Mouse (Mus musculus): ENCODE measurements at regions not wholly inside any gene's neighbourhood (a gene's known extent, or its start where the extent isn't known, plus 50 kb on each side); places are given as distances from the start of the nearest gene placed in this dataset.

DNA sequence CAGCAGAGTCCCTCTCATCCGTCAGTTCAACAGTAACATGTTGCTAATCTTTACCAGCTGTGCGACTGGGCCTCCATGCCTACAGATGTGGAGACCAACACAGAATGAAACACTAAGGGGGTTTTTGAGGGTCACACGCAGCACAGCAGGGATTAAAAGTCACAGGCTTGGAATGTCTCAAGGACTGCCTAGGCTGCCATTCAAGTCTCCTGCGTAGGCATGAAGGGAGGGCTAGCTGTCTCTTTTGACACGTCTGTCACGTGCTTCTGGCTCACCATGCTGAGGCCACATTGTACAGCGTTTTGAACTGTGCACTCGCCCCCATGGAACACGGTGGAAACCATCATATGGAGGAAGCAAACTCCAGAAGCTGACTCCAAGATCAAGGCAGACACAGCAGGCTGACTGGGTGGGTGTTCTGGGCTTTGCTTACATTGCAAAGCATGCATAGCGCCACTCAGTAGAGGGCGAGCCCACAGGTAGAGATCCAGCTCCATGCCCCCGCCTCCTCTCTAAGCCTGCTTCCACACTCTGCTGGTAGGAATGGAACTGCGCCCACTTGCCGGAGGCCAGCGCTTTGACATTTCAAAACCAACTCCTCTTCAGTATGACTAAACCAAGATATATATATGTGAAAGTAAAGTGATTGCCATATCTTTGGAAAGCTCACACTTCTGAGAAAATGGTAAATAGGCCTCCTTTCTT lies 103.0 kb downstream of the Zbtb18 start:
- Histone ChIP-seq H3K27ac (ENCODE audit: control insufficient read depth, insufficient read depth, low read length) (no peak overlapping the region), H3K4me3 (ENCODE audit: control insufficient read depth, insufficient read depth, low read length) (no peak overlapping the region), H3K36me3 (ENCODE audit: control insufficient read depth, insufficient read depth, low read length) (no peaks in the 10 kb centered on the region), H3K27me3 (ENCODE audit: control insufficient read depth, insufficient read depth, low read length) (no peaks in the 10 kb centered on the region), H3K4me1 (replicated peaks; ENCODE audit: control insufficient read depth, insufficient read depth, low read length) (no peaks in the 10 kb centered on the region)
- WGBS = 98% methylated on average over 15 of the region's 15 CpGs
- DNase-seq = no peak
- no peak for TF ChIP-seq POLR2A (IDR thresholded peaks at IDR 0.05; ENCODE audit: control insufficient read depth, extremely low read depth, insufficient read depth, low read length, poor library complexity)
- TF ChIP-seq CTCF (IDR thresholded peaks at IDR 0.05; ENCODE audit: borderline replicate concordance, control insufficient read depth, extremely low read depth, insufficient read depth, low read length, poor library complexity) = no peak

- 98% methylated on average over 6 of the region's 6 CpGs for WGBS
Observed at GRCm38 (mm10) chr1:177547716-177548115, 105.6 kb downstream of the Zbtb18 start.

DNA sequence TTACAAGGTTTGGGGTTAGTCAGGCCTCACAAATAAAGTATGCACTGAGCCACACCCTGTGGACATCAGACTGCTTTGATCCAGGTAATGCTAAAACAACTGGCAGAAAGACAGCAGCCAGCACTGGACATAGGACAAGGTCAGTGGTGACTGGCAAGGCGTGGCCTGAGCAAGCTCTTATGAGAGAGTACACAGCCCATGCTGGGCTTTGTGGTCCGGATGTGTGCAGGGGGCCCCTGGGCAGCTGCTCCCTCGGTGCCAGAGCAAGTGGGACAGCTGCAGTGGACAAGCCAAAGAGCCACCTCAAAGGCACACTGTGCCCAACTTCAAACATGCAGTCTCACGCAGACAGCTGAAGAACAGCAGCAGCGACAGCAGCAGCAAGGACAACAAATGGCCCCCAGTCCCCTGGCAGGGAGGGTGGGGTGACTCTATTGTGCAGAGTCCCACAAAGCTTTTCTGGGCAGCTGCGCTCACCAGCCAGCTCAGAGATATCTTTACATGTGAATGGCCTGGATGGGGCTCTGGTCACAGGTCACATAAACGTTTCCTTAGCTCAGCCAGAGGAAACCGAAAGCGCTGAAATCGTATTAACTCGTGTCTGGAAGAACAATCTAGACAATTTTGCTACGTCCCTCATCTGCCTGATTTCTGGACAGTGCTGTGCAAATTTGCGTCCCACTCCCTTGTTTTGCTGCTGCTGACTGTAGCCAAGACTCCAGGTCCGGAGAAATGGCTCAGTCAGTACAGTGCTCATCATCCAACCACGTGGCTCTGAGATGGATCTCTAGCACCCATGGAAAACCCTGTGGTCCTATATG lies 113.5 kb downstream of the Zbtb18 start:
- H3K4me3 ChIP-seq (ENCODE audit: control insufficient read depth, insufficient read depth, low read length) = peak overlapping the region; percentile 3; the same call in 1 of the 2 replicates
- no peak overlapping the region for H3K27ac ChIP-seq (ENCODE audit: control insufficient read depth, insufficient read depth, low read length)
- WGBS = 47% methylated on average over 15 of the region's 15 CpGs
- H3K4me1 ChIP-seq (replicated peaks; ENCODE audit: control insufficient read depth, insufficient read depth, low read length) = peaks cover 10% of the 10 kb centered on the region
- TF ChIP-seq POLR2A (IDR thresholded peaks at IDR 0.05; ENCODE audit: control insufficient read depth, extremely low read depth, insufficient read depth, low read length, poor library complexity) (no peak), CTCF (IDR thresholded peaks at IDR 0.05; ENCODE audit: borderline replicate concordance, control insufficient read depth, extremely low read depth, insufficient read depth, low read length, poor library complexity) (no peak)
- DNase-seq = no peak
- no peaks in the 10 kb centered on the region for H3K36me3 ChIP-seq (ENCODE audit: control insufficient read depth, insufficient read depth, low read length)
- no peaks in the 10 kb centered on the region for H3K27me3 ChIP-seq (ENCODE audit: control insufficient read depth, insufficient read depth, low read length)

More at GRCm38 (mm10) chr1:177547716-177548115, 105.6 kb downstream of the Zbtb18 start:
- H3K4me1 ChIP-seq (replicated peaks; ENCODE audit: control insufficient read depth, insufficient read depth, low read length) = no peaks in the 10 kb centered on the region
- no peak for DNase-seq
- H3K4me3 ChIP-seq (ENCODE audit: control insufficient read depth, insufficient read depth, low read length) = no peak overlapping the region
- no peak for TF ChIP-seq CTCF (IDR thresholded peaks at IDR 0.05; ENCODE audit: borderline replicate concordance, control insufficient read depth, extremely low read depth, insufficient read depth, low read length, poor library complexity)
- TF ChIP-seq POLR2A (IDR thresholded peaks at IDR 0.05; ENCODE audit: control insufficient read depth, extremely low read depth, insufficient read depth, low read length, poor library complexity) = no peak
- no peak overlapping the region for H3K27ac ChIP-seq (ENCODE audit: control insufficient read depth, insufficient read depth, low read length)
- no peaks in the 10 kb centered on the region for H3K36me3 ChIP-seq (ENCODE audit: control insufficient read depth, insufficient read depth, low read length)
- no peaks in the 10 kb centered on the region for H3K27me3 ChIP-seq (ENCODE audit: control insufficient read depth, insufficient read depth, low read length)

DNA sequence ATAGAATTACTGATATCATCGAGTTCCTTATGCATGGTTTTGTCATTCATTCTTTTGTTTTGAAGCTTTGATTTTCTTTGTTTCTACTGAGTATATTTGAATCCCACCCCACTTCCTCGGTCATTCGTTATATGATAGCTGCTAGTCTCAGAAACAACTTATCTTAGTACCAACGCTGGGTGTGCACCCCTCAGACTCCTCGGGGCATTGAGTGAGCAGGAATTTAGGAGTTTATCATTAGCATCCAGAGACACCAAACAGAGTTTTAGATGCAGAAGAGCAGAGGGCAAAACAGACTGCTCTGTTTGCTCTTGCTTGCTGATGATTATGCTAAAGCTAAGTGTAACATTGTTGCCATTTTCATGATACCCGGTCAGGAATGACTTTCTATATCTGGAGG lies 115.3 kb downstream of the Zbtb18 start:
- H3K27me3 ChIP-seq (ENCODE audit: control insufficient read depth, insufficient read depth, low read length) = no peaks in the 10 kb centered on the region
- peaks cover 10% of the 10 kb centered on the region for H3K4me1 ChIP-seq (replicated peaks; ENCODE audit: control insufficient read depth, insufficient read depth, low read length)
- no peak for TF ChIP-seq CTCF (IDR thresholded peaks at IDR 0.05; ENCODE audit: borderline replicate concordance, control insufficient read depth, extremely low read depth, insufficient read depth, low read length, poor library complexity)
- no peak for TF ChIP-seq POLR2A (IDR thresholded peaks at IDR 0.05; ENCODE audit: control insufficient read depth, extremely low read depth, insufficient read depth, low read length, poor library complexity)
- H3K36me3 ChIP-seq (ENCODE audit: control insufficient read depth, insufficient read depth, low read length) = no peaks in the 10 kb centered on the region
- 93% methylated on average over 6 of the region's 6 CpGs for WGBS
- no peak overlapping the region for H3K4me3 ChIP-seq (ENCODE audit: control insufficient read depth, insufficient read depth, low read length)
- no peak for DNase-seq
- no peak overlapping the region for H3K27ac ChIP-seq (ENCODE audit: control insufficient read depth, insufficient read depth, low read length)

- no peak overlapping the region for H3K27ac ChIP-seq (ENCODE audit: control insufficient read depth, insufficient read depth, low read length)
- H3K4me3 ChIP-seq (ENCODE audit: control insufficient read depth, insufficient read depth, low read length) = no peak overlapping the region
- peaks cover 10% of the 10 kb centered on the region for H3K4me1 ChIP-seq (replicated peaks; ENCODE audit: control insufficient read depth, insufficient read depth, low read length)
- H3K36me3 ChIP-seq (ENCODE audit: control insufficient read depth, insufficient read depth, low read length) = no peaks in the 10 kb centered on the region
- no peak for DNase-seq
- no peaks in the 10 kb centered on the region for H3K27me3 ChIP-seq (ENCODE audit: control insufficient read depth, insufficient read depth, low read length)
- 95% methylated on average over 4 of the region's 4 CpGs for WGBS
- TF ChIP-seq POLR2A (IDR thresholded peaks at IDR 0.05; ENCODE audit: control insufficient read depth, extremely low read depth, insufficient read depth, low read length, poor library complexity) (no peak), CTCF (IDR thresholded peaks at IDR 0.05; ENCODE audit: borderline replicate concordance, control insufficient read depth, extremely low read depth, insufficient read depth, low read length, poor library complexity) (no peak)
Observed at GRCm38 (mm10) chr1:177557856-177558255, 115.7 kb downstream of the Zbtb18 start.

GRCm38 (mm10) chr1:177561716-177562588 lies 119.8 kb downstream of the Zbtb18 start:
- TF ChIP-seq POLR2A (IDR thresholded peaks at IDR 0.05; ENCODE audit: control insufficient read depth, extremely low read depth, insufficient read depth, low read length, poor library complexity) (no peak), CTCF (IDR thresholded peaks at IDR 0.05; ENCODE audit: borderline replicate concordance, control insufficient read depth, extremely low read depth, insufficient read depth, low read length, poor library complexity) (no peak)
- H3K27ac ChIP-seq (ENCODE audit: control insufficient read depth, insufficient read depth, low read length) = no peak overlapping the region
- no peak overlapping the region for H3K4me3 ChIP-seq (ENCODE audit: control insufficient read depth, insufficient read depth, low read length)
- WGBS = 96% methylated on average over 17 of the region's 17 CpGs
- H3K36me3 ChIP-seq (ENCODE audit: control insufficient read depth, insufficient read depth, low read length) = no peaks in the 10 kb centered on the region
- no peaks in the 10 kb centered on the region for H3K4me1 ChIP-seq (replicated peaks; ENCODE audit: control insufficient read depth, insufficient read depth, low read length)
- DNase-seq = no peak
- H3K27me3 ChIP-seq (ENCODE audit: control insufficient read depth, insufficient read depth, low read length) = no peaks in the 10 kb centered on the region
